Mouse (Mus musculus) erythroid progenitor cell, adult 5-6 weeks (primary cell): ENCODE data around the gene Rpl27. TPM values are rescaled to one million over a fixed set of nuclear protein-coding genes. Genes with fewer than 3 reads are reported as not detected.
"Not testable (repeated sequence)": the region's sequence is repeated elsewhere in the genome, so short reads cannot be mapped to it uniquely, and the experiment has no call there.

Experiments used
- ATAC-seq: replicated peaks from 2 replicates; pipeline ENCODE4 v1.8.0; 2016; ENCODE audit warnings: moderate number of reproducible peaks, mild to moderate bottlenecking, moderate TSS enrichment, inconsistent platforms; ENCODE audit not compliant: poor library complexity, low FRiP score, severe bottlenecking
- total RNA-seq, 2 experiments: library from RNA; stranded (forward) in 1 of 2; stranded (reverse) in 1 of 2; fragments of 150-400 nt in 1 of 2; fragments of 186-747, 209-891 nt in 1 of 2; gene quantifications; 2 replicates each; pipeline versions ENCODE4 v1.2.3 to v1.2.4; 2015 to 2017; ENCODE audit warnings: low replicate concordance in 2 of 2

Rpl27 gene
- total RNA-seq (2015; ENCODE audit: low replicate concordance) = 179 and 183 TPM in 2 replicates
- total RNA-seq (2017; ENCODE audit: low replicate concordance) = 266 and 615 TPM in 2 replicates

DNA sequence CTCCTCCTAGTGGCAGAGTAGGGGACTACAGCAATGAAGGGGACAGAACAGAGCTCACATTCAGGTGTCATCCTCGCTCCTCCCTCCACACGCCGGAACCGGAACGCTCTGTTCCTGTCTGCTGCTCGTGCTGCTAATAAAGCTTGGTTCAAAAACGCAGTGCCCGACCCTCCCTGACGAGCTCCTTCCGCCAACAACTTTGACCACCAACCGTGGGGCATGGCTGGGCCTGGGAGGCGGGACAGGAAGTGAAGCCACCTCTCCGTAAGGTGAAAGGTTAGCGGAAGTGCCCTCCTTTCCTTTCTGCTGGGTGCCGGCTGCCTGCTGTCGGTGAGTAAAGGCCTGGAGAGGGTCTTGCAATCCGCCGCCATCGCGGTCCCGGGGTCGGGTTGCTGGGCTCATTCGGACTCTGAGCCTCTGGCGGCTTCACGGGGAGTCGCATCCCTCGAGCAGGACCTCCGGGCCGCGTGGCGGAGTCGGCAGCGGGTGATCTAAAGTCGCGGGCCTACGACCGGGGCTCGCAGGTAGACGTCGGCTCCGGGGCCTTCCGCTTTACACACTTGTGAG is at the start of gene Rpl27:
Gene Rpl27, plus strand, starts transcription at position 172 of the 567 bp plus-strand sequence.
- ATAC-seq = peak; percentile 99

DNA sequence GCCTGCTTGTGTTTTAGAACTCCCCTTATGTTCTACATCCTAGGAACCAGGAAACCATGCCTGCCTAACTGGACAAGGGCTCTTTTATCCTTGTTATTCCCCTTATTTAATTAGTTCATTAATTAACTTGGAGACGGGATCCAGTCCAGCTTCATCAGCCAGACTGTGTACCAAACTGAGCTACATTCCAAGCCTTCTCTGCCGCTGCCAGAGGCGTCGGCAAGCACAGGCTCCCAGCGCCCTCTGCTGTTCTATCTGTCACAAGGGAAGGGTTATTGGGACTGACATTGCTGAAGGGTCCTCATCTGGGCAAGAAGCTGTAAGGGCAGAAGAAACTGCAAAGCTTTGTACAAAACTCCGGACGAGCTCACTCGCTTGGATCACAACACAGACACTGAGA is 47.0 kb upstream of the Rpl27 start:
- peak; percentile 75; the same call in 1 of the 2 replicates for ATAC-seq

DNA sequence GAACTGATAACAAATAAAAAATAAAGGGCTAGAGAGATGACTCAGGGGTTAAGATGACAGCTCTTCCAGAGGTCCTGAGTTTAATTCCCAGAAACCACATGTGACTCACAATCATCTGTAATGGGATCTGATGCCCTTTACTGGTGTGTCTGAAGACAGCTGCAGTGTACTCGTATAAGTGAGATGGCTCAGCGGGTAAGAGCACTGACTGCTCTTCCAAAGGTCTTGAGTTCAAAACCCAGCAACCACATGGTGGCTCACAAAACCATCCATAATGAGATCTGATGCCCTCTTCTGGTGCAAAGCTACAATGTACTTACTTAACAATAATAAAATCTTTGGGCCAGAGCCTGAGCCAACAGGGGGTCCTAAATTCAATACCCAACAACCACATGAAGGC is 26.8 kb upstream of the Rpl27 start:
- ATAC-seq = no peak

DNA sequence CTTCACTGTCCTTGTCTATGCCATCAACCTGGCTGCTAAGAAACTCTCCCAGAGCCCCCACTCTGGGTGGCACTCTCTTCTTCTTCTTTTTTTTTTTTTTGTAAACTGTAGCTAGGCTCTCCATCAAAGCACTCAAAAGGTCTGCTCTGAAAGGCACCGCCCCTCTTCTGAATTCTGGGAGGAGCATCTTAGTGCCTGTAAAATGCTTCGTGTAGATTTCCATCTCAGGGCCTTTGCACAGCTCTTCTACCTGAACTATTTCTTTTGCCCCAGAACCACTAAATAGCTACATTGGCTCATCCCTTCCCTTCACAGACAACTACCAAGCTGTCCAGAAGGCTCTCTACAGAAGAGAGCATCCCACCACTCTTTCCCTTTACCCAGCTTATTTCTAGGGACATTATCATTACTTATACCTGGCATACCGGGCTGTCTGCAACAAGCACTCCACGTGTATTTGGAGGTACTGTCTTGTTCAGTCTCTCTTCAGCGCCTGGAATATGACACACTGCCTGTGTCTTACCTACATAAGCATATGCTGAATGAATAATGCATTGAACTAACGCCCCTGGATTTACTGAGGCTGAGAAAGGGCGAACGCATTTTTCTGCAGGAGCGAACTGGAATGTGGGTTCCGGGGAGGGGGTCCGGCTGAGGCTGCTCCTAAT is 25.5 kb upstream of the Rpl27 start:
- ATAC-seq = peak; percentile 85

DNA sequence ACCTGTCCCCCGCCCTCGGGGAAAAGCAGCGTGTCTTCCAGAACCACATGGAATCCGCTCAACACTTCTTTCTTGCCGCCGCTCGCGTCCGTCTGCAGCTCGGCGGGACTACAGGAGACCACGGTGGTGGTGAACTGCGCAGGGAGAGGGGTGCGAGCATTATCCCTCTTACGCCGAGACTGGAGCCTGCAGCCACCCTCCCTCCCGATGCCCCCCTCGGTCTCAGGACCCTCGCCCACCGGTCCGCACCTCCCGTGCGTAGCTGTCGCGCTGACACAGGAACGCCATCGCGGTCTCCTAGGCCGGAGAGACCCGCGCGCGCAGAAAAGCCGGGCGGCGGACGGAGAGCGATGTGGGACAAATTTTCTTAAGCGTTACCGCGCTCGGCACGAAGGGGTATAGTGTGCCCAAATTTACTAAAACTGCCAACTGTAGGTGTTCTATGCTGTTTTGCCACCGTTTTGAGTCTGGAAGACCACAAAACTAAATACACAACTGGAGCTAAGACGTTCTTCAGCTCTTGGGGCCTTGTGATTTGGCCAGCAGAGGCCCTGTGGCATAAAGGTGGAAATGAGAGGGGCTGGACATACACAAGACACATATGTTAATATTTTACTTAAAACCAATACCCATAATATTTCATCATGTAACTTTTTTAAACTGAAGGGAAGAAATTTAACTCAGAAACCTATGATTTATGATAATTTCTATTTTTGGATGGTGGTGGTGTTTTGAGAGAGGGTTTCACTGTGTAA is 24.8 kb upstream of the Rpl27 start, which contains the start of gene Aarsd1:
Gene Aarsd1, minus strand, starts transcription at position 515 of the 755 bp plus-strand sequence.
- ATAC-seq = peak; percentile 83

DNA sequence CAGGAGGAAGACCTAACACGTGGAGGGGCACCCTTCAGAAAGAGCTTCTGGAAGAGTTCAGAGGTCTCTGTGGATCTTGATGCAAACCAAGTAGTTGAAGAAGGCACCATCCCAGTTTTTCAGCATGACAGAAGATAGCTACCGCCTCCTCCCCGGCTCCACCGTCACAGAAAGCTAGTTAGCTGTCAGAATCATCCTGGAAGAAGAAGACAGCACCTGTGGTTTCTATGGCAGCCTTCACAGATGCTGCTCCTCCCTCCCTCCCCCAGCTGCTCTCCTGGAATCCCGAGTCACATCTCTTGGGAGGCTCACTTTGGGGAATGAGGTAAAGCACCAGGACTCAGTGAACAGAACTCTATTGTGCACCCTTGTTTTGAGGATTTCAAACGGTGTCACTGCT is 23.1 kb upstream of the Rpl27 start:
- ATAC-seq = no peak

DNA sequence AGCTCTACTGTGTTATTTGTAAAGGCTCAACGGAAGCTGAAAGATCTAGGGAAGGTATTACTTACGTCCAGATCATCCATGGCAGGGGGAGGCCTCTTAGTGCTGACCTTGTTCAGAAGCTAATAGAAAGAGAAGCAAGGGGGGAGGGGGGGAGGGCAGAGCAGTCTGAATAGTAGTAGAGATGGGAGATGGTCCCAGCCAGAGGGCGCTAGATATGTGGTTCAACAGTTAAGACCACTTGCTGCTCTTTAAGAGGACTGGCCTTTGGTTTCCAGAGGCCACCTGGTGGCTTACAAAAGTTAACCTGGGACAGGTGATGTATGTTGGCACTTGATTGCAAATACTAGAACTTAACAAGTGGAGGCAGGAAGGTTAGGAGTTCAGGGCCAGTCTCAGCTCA is 22.5 kb upstream of the Rpl27 start:
- ATAC-seq = no peak

DNA sequence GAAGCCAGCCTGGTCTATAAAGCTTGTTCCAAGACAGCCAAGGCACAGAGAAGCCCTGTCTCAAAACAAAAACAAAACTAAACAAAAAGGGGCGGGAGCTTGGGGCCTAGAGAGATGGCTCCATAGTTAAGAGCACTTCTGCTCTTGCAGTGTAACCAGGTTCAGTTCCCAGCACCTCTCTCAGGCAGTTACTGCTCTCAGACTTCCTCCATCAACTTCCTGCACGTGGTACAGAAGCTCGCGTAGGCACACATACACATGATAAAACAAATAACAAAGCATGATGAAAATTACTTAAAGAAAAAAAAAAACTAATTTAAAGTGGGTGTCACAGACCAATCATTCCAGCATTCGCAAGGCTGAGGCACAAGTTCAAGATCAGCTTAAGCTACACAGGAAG is 21.9 kb upstream of the Rpl27 start:
- no peak for ATAC-seq

DNA sequence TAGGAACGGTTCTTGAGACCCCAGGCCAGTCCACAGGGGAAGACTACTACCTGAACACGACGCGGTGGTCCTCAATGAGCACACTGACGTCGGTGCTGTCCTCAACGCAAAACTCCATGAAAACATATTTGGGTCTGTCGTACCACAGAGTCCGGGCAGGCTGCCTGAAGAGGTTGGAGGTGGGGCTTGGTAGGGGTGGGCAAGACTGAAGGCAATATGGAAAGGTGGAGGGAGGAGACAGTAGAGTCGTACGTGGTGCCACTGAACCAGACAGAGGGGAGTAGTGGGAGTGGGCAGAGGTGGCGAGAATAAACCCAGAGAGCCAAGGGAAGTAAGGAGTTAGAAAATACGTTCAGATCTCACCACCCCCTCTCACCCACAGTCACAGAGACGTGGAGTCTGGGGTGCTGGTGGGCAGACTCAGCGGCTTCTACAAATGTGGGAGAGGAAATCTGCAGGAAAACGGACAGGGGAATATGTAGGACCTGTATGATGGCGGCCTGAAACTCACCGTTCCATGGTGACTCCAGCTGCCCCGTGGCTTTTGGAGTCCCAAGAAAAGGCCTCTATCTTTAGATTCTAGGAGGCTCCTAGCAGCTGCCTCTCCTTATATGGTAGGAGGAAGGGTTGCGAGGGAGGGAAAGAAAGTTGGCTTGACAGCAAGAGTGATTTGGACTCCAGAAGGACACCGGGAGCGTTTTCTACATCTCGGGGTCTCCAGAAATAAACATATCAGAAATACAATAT is 17.8 kb upstream of the Rpl27 start, which contains the start of gene Gm27029:
Gene Gm27029, minus strand, starts transcription at position 692 of the 747 bp plus-strand sequence.
- no peak for ATAC-seq

DNA sequence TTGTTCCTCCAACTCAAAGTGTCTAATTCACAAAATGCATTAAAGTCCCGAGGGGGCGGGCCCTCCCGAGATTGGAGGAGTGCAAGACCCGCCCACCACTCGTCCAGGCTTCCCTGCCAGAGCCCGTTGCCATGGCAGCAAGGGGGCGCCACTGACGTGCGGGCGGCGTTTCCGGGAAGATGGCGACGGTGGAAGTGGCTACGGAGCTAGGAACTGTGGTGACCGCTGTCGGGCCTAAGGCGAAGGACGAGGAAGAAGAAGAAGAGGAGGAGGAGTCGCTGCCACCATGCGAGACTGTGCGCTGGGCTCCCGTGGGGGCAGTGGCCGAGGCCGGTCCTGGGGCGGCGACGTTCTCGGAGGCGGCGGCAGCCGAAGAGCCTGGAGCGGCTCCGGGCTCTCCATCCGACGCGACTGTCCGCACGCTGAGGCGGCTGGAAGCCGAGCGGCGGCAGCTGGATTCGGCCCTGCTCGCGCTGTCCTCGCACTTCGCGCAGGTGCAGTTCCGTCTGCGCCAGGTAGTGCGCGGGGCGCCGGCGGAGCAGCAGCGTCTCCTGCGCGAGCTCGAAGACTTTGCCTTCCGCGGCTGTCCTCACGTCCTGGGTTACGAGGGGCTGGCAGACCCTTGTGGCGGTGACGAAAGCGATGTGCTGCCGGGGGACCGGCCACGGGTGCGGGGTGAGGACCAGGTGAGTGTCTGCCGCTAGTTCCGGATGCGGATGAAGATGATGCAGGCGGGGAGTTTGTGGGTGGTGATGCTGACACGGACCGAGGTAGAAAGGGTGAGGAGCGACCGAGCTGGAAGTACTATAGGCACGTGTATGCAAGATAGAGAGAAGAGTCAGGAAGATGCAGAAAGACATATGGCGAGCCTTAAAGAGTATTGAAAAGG is 16.9 kb upstream of the Rpl27 start, which contains the start of the genes Rundc1 and Ptges3l:
Gene Rundc1, plus strand, starts transcription at position 161 of the 889 bp plus-strand sequence.
Gene Ptges3l, minus strand, starts transcription at position 409 of the 889 bp plus-strand sequence.
- ATAC-seq = peak; percentile 96

DNA sequence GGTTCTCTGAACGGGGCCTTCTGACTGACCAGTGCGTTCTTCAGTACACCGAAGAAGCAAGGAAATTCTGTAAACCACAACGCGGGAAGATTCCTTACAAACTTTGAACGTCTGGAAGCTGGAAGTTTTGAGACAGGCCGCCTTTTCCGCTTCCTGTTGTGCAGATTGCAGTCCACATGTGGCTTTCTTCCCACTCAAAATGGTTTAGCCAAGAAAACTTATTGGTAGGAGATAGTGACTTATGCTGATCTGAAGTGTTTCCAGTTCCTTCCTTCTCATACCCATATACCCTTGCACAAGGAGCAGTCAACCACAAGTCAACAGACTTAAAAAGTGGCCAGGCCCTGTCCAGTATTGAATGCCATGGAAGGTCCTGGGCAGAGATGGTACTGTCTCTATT is 15.9 kb upstream of the Rpl27 start:
- no peak for ATAC-seq

DNA sequence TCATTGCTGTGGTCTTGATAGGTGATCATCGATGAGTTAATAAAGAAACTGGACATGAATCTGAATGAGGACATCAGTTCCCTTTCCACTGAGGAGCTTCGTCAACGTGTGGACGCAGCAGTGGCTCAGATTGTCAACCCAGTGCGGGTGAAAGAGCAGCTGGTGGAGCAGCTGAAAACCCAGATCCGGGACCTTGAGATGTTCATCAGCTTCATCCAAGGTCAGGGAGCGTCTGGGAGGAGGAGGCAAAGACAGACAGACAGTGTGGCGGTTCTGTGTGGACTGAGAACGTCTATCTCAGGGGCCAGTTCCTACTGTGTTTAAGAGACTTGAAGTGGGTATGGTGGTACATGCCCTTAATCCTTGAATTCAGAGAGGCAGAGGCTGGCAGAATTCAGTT is 10.8 kb upstream of the Rpl27 start:
- ATAC-seq = no peak

DNA sequence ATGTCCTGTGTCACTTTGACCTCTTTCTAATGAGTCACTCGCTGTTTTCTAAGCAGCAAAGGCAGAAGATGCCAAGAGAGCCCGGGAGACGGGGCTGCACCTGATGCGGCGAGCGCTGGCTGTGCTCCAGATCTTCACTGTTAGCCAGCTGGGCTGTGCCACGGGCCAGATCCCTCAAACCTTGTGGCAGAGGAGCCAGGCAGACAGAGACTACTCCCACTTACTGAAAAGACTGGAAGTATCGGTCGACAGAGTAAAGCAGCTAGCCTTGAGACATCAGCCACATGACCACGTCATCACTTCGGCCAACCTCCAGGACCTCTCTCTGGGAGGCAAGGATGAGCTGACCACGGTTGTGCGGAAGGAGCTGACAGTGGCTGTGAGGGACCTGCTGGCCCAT is 8.7 kb upstream of the Rpl27 start:
- 0 out of 2 replicates have a peak, but pooled peaks have one; percentile 22 for ATAC-seq

DNA sequence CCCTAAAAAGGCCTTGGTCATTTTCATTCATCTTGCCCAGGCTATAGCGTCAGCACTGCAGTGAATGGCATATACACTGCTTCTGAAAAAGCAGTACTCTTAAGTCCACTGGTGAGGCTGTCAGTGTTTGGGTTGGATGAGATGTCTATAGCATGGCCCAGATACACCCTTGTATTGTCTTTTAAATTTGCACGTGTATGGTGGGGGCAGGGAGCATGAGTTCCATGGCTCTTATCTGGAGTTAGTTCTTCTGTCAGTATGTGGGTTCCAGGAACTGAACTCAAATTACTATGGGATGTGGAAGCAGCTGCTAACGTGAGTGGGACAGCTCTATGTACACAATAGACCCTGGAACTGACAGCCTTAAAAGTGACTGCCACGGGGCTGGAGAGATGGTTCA is 6.3 kb upstream of the Rpl27 start:
- no peak for ATAC-seq

DNA sequence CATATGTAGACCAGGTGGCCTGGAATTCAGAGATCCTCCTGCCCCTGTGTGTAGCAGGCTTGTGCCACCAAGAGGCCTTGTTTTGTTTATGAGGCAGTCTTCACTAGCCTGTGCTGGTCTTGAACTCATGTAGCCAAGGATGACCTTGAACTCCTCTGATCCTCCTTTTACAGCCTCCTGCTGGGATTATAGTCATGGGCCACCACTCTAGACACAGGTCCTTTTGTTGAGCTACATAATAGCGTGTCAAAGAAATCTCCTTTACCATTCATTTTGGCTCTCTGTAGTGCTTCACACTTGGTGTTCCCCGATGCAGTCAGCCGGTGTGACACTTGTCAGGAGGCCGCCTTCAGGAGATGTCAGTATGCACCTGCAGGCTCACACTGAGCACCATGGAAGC is 5.2 kb upstream of the Rpl27 start:
- ATAC-seq = no peak

DNA sequence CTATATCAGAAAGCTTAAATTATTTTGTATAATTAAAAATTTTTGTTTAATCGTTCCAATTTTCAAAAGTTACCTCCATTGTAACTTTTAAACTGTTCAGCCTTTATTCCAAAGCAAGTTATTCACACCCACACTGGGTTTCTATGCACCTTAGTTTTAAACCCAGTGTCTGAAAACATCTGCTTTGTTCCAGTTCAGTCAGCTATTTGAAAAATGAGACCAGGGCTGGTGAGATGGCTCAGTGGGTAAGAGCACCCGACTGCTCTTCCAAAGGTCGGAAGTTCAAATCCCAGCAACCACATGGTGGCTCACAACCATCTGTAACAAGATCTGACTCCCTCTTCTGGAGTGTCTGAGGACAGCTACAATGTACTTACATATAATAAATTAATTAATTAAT is 4.1 kb upstream of the Rpl27 start:
- not testable (repeated sequence) for ATAC-seq

DNA sequence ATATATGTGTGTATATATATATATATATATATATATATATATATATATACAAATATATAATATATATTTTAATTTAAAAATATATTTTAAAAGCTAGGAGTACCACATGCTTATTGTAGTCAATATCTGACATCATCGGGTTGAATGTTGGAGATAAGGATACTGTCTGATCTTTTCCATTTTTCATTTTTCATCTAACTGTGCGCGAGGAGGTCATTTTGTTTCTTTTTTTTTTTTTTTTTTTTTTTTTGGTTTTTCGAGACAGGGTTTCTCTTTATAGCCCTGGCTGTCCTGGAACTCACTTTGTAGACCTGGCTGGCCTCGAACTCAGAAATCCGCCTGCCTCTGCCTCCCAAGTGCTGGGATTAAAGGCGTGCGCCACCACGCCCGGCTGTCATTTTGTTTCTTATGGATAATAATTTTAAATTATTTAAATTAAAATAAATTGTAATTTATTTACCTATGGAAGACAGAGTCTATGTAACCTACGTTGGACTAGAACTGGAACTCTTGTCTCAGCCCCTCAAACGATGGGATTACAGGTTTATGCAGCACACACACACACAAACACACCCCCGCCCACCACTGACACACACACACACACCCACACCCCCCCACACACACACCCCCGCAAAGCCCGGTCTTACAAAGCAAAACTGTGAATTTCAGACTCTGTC is 510 bp upstream of the Rpl27 start:
- not testable (repeated sequence) for ATAC-seq

DNA sequence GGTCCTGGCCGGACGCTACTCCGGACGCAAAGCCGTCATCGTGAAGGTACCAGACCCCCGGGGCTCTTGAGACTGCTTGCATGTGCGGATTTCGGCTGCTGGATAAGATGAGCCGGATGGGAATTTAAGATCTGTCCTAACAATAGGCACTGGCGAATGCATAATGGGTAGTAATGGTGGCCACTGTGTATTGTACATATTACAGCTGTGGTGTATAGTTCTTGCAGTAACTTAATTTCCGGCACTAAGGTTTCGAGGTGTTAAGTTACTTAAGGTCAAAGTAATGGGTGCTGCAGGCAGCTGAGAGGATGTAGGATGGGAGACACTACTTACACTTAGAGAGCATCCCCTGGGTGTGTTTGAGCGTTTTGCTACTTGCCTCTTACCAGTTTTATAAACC is 662 bp downstream of the Rpl27 start:
- ATAC-seq = no peak
